9 mouse cellular contexts compared by ENCODE assay signal in the genomic region with DNA sequence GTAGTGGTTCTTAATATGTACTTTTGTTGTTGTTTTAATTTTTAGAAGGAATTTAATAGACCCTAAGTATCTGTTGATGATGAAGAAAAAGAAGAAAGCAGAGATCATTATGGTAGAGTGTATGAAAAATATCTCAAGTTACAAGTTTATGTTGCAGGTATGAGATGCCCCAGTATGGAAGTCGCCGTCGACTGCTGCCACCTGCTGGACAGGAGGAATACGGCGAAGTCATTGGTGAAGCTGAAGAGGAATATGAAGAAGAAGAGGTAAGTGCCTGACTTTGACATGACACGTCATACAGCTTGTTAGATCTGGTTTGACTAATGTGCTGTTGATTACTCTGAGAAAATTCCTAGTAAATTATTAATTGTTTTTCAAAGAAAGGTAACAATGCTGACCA.
DNase-seq lines count a peak whose midpoint lies in the region; ATAC-seq and TF ChIP-seq lines count a peak whose summit lies in the region.
"Had no signal": no experiment of that assay in that cellular context is flagged by ENCODE, and none has a peak within 500 bp of the region (broad histone marks: within the 10 kb centered on the region; RNA-seq: fewer than 3 reads in every experiment).

No protein-coding gene starts in this region.

- TF ChIP-seq POLR2A in spleen, adult 2 months (IDR thresholded peaks at IDR 0.05; ENCODE audit: low read depth, low read length): no peak
- TF ChIP-seq POLR2A in cortical plate, adult 2 months (IDR thresholded peaks at IDR 0.05; ENCODE audit: extremely low read depth, insufficient read depth, low read length): no peak

- peak; percentile 44 for TF ChIP-seq CTCF in gastrocnemius, adult 2 months (IDR thresholded peaks at IDR 0.05)
- peak; percentile 8; the same call in 1 of the 2 replicates for TF ChIP-seq CTCF in spleen, adult 2 months (IDR thresholded peaks at IDR 0.05; ENCODE audit: extremely low read depth, insufficient read depth, insufficient read length, insufficient replicate concordance)
- TF ChIP-seq CTCF in cortical plate, adult 2 months (IDR thresholded peaks at IDR 0.05; ENCODE audit: extremely low read depth, insufficient read depth, low read length): 0 out of 2 replicates have a peak, but pooled peaks have one; percentile 9

- WGBS in spleen, adult 2 months: 47% methylated on average over 6 of the region's 6 CpGs

- no peaks in the 10 kb centered on the region for H3K27me3 ChIP-seq in spleen, adult 2 months (ENCODE audit: control insufficient read depth, insufficient read depth, low read length)

- intact Hi-C loops in gastrocnemius, adult 2 months (cut with DNase I): no loop called here

- ATAC-seq in frontal cortex, adult (ENCODE audit: low TSS enrichment): no peak

- no peak overlapping the region for H3K27ac ChIP-seq in gastrocnemius, adult 2 months
- no peak overlapping the region for H3K27ac ChIP-seq in spleen, adult 2 months (ENCODE audit: insufficient read depth, low read length)
- H3K27ac ChIP-seq in cortical plate, adult 2 months (ENCODE audit: insufficient read depth, low read length): no peak overlapping the region

- H3K4me1 ChIP-seq in spleen, adult 2 months (ENCODE audit: control insufficient read depth, insufficient read depth, insufficient read length): no peaks in the 10 kb centered on the region
- H3K4me1 ChIP-seq in cortical plate, adult 2 months (ENCODE audit: control insufficient read depth, insufficient read depth, low read length): no peaks in the 10 kb centered on the region

- DNase-seq in gastrocnemius, adult 2 months: no peak
- DNase-seq in gastrocnemius, postnatal 10 days: no peak
- DNase-seq in spleen, adult 2 months (ENCODE audit: low read depth in 1 of 2, low spot score in 2 of 2): peak in 1 of 2 experiments; percentile 7
- no peak for DNase-seq in spleen, postnatal 4 days (ENCODE audit: low spot score in 2 of 2)
- DNase-seq in thymus, postnatal 25 days: peak; percentile 16
- DNase-seq in c-Kit-positive CD71-positive TER-119-positive erythroid progenitor cells, embryonic 14.5 days (ENCODE audit: low spot score): no peak
- DNase-seq: heart, postnatal 36 days had no signal

- H3K36me3 ChIP-seq in spleen, adult 2 months (ENCODE audit: control insufficient read depth, insufficient read depth, low read length): no peaks in the 10 kb centered on the region

- H3K4me3 ChIP-seq in gastrocnemius, adult 2 months: no peak overlapping the region
- H3K4me3 ChIP-seq in spleen, adult 2 months (ENCODE audit: extremely low read depth, insufficient read depth, insufficient read length): no peak overlapping the region
- H3K4me3 ChIP-seq in cortical plate, adult 2 months (ENCODE audit: insufficient read depth, low read length): no peak overlapping the region
